Mouse (Mus musculus) adrenal gland, postnatal 25 days (tissue): ENCODE data around the gene Sergef. TPM values are rescaled to one million over a fixed set of nuclear protein-coding genes. Genes with fewer than 3 reads are reported as not detected.

Experiments used
- DNase-seq: peaks from one replicate; pipeline ENCODE4 v3.0.0; 2021; ENCODE audit warnings: mixed read lengths
- total RNA-seq: library from RNA; stranded (reverse); gene quantifications from 2 replicates; pipeline ENCODE4 v1.2.3, GENCODE M21; 2021

Gene Sergef
- total RNA-seq, 1 experiment from 2014 or later: 29.4 TPM

GRCm38 (mm10) chr7:46572803-46573594 is 66.6 kb downstream of the Sergef start:
- no peak for DNase-seq

GRCm38 (mm10) chr7:46569509-46569908 is 70.1 kb downstream of the Sergef start:
- DNase-seq: peak; percentile 45

GRCm38 (mm10) chr7:46566318-46567007 is 73.1 kb downstream of the Sergef start:
- DNase-seq: no peak

GRCm38 (mm10) chr7:46565374-46565773 is 74.2 kb downstream of the Sergef start:
- DNase-seq: no peak

- no peak for DNase-seq
Observed at GRCm38 (mm10) chr7:46563801-46564200, 75.8 kb downstream of the Sergef start.

- no peak for DNase-seq
Observed at GRCm38 (mm10) chr7:46560061-46560460, 79.5 kb downstream of the Sergef start.

GRCm38 (mm10) chr7:46559643-46560042 is 80.0 kb downstream of the Sergef start:
- peak; percentile 69 for DNase-seq

- DNase-seq: no peak
Observed at GRCm38 (mm10) chr7:46559006-46559405, 80.6 kb downstream of the Sergef start.

GRCm38 (mm10) chr7:46557996-46558395 is 81.6 kb downstream of the Sergef start:
- no peak for DNase-seq

- no peak for DNase-seq
Observed at GRCm38 (mm10) chr7:46557387-46557786, 82.2 kb downstream of the Sergef start.

GRCm38 (mm10) chr7:46556358-46557118 is 83.1 kb downstream of the Sergef start:
- no peak for DNase-seq

- DNase-seq: peak; percentile 58
Observed at GRCm38 (mm10) chr7:46555731-46556130, 83.9 kb downstream of the Sergef start.

- no peak for DNase-seq
Observed at GRCm38 (mm10) chr7:46554855-46555254, 84.8 kb downstream of the Sergef start.

- DNase-seq: peak; percentile 30
Observed at GRCm38 (mm10) chr7:46554003-46554402, 85.6 kb downstream of the Sergef start.

- DNase-seq: no peak
Observed at GRCm38 (mm10) chr7:46551935-46552752, 87.5 kb downstream of the Sergef start.

- no peak for DNase-seq
Observed at GRCm38 (mm10) chr7:46551173-46551572, 88.4 kb downstream of the Sergef start.

- no peak for DNase-seq
Observed at GRCm38 (mm10) chr7:46548124-46548523, 91.5 kb downstream of the Sergef start.

GRCm38 (mm10) chr7:46547642-46548041 is 92.0 kb downstream of the Sergef start:
- no peak for DNase-seq

- DNase-seq: no peak
Observed at GRCm38 (mm10) chr7:46546539-46546938, 93.1 kb downstream of the Sergef start.

GRCm38 (mm10) chr7:46544195-46544641 is 95.4 kb downstream of the Sergef start:
- DNase-seq: peak; percentile 19

GRCm38 (mm10) chr7:46542117-46542516 is 97.5 kb downstream of the Sergef start:
- DNase-seq: no peak

GRCm38 (mm10) chr7:46540616-46541015 is 99.0 kb downstream of the Sergef start:
- no peak for DNase-seq
